Mouse (Mus musculus) cerebellum, adult 9-10 months (tissue): ENCODE results near the gene Naxd.
A peak's percentile ranks its signal among the peaks of the same experiment; 100 is the strongest.
"Not testable (repeated sequence)": the region's sequence is repeated elsewhere in the genome, so short reads cannot be mapped to it uniquely, and the experiment has no call there.

ENCODE experiments used
- DNase-seq: peaks from one replicate; pipeline ENCODE4 v3.0.0; 2022

Gene Naxd

DNA sequence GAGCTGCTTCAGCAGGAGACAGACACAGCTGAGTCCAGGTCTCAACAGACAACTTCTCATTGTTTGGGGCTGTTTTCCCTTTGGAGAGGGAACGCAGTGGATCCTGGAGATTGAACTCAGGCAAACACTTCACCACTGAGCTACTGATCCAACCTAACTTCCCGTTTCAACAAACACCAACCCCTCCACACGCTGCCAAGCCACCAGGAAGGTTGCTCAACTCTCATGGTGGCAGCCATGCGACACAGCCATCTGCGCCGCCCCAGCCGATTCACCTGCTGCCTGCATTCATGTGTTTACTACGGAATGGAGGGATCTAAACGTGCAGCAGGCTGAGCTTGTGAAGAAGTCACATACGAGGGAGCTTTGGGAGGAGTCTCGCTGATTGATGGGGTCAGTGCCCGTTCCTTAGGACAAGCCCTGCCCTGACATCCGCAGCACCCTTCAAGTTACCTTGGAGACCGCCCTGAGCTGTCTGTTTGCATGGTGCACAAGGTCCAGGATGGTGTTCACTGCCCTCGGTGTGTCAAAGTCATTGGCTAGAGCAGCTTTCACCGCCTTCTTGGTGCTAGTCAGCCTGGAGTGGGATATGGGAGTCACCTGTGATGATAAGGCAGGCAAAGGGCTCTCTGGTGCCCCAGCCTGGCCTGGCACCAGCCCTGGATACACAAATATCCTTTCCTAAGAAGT, 20.2 kb downstream of the Naxd start:
- DNase-seq = no peak

DNA sequence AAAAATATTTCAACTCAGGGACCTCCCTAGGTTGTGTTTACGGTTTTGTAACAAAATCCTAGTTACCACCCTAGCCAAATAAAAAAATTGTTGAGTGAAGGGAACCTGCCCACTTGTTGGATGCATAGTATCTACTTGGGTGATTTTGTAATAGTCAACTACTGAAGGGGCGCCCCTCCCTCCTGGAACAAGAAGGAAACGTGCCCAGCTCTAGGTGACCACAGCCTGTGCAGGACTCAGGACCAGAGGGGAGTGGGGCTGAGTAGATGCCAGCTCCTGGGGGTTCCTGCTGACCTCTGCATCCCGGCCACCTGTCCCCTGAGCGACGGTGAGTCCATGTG, 20.7 kb downstream of the Naxd start:
- DNase-seq = no peak

DNA sequence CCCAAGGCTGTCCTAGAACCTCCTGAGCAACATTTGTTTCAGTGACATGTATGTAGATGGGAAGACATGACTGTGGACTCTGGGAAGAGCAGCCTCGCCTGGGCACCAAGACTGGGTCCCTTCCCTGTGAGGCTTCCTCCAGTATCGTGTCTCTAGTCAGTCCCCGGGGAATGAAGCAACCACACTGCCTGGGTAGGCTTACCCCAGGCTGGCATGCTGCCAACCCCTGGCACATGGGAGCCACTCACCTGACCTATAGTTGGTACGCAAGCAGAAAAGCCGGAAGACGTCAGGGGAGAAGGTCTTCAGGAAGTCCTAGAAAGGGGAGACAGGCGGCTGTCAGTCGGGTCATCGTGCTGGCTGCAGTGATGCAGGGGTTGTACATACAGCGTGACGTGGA, 21.4 kb downstream of the Naxd start:
- DNase-seq = no peak

DNA sequence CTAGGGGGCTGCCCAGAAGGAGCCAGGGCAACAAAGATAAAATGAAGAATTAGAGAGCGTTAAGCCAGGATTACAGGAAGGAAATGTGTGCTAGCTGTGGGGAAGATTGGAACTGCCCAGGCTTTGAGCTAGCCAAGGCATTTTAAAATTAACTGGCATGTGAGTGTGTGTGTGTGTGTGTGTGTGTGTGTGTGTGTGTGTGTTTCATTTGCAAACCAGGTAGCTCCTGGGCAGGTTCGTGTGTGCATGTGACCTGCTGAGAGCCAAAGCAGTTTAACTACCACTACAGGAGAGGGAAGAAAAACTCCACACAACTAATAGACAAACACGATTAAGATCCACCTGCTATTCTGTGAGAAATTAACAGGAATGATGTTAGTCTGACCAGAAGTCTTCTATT, 26.0 kb downstream of the Naxd start:
- DNase-seq = no peak

DNA sequence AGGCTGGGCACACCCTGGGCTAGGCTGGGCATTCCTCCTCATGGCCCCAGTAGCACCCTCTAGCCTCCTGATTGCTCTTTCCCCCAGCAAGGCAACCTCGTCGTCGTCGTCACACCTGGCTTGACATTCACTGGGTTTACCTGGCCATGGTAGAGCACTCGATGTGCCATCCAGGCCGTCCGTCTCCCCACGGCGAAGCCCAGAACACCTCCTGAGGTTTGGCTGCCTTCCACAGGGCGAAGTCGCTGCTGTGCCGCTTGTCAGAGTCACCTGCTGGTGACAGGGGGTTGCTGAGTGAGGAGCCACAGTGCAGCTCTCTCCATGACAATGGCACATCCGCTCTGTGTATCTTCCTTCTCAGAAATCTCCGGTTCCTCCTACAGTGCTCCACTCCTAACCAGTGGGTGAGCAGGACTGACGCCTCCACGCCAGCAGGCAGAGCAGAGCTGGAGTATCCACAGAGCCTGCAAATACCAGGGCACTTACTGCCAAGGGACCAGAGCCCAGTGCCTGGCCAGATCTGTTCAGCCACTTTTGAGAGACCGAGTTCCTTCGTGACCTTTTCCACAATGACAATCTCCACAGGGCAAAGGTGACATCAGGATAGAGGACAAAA, 33.0 kb downstream of the Naxd start:
- DNase-seq = no peak

DNA sequence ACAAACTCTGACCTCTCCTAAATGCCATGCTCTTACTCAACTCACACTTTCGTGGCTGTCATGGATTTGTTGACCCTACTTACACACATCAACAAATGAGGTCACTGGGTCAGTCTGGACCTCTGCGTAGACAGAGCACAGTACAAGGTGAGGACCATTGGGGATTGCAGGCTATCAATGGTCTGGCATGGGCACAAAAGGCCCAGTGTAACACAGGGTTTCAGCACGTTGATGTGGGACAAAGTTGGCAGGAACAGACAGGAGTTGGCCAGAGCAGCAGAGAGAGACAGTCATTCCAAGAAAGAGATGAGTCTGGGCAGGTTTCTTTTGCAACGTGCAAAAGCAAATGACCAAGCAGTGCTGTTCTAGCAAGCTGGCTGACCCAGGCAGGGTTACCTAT, 33.5 kb downstream of the Naxd start:
- no peak for DNase-seq

DNA sequence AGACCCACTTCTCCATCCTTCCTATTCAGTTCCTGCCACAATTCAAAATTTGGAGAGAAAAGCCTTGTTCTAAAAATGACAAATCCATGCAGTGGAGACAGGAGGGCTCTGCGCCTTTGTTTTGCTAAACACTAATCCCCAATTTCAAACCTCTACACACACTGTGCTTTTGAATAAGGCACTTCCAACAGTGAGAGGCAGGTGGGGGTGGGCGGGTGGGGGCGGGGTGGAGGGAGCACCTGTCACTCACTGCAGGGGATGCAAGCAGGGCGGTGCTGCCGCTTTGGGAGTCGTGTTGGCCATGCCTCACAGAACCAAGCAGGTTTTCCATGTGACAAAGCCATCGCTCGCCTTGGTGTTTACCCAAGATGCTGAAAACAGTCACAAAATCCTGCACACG, 37.2 kb downstream of the Naxd start:
- DNase-seq = no peak

DNA sequence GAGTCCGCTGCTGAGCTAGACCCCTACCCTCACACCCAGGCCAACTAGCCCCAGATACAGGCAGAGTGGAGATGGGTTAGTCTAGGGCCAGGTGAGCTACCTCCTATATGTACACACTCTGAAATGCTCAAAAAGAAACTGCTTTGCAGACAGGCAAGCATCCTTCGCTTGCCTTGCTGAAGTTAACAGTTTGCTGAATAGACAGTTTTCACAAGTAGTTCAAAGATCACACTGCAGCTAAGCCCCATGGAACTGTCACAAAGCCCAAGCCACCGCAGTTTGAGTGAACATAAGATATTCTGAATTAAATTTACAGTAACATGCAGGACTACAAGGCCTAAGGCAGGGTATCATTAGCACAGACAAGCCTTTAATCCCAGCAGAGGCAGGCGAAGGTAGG, 41.7 kb downstream of the Naxd start:
- no peak for DNase-seq

DNA sequence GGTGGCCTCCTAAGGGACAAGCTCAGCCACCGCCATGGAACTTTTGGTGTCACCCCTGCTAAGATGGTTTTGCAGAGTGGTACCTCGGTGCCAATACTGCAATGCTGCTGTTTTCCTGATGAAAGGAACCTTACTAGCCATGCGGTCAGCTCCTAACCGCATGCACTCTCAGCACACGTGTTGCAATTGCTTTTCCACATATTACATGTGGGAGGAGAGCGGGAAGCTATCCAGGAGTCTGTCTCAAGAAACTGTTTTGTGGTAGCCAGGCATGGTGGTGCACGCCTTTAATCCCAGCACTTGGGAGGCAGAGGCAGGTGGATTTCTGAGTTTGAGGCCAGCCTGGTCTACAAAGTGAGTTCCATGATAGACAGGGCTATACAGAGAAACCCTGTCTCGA, 42.9 kb downstream of the Naxd start:
- DNase-seq = no peak

DNA sequence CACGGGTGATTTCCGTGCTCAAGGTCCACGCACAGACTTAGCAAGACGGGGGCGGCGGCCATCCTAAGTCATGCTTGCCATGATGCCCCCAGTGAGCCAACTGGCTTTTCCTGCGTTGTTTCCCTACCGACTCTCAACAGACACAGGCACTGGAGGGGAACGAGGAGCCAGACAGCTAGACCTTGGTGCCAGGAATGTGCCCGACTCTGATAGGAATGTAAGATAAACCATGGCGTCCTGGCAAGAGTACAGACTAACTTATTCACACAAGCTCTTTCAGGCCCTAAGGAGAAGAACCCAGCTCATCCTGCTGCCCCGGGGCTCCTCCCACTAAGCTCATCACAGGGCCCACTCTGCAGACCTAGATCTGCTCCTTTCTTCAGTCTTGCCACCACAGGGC, 44.7 kb downstream of the Naxd start:
- no peak for DNase-seq

DNA sequence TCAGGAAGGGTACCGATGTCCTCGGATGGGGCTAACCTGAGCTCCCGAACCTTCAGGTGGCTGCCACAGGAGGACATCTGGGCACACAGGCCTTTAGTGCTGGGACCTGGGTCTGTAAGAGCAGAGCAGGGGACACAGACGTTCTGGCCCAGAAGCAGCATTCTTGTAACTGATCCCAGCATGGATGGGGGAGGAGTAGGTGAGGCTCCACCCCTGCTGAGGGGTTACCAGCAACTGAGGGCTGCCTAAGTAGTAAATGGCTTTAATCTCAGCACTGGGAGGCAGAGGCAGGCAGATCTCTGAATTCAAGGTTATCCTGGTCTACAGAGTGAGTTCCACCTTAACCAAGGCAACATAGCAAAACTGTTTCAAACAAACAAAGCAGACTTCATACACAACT, 45.6 kb downstream of the Naxd start:
- DNase-seq = no peak

DNA sequence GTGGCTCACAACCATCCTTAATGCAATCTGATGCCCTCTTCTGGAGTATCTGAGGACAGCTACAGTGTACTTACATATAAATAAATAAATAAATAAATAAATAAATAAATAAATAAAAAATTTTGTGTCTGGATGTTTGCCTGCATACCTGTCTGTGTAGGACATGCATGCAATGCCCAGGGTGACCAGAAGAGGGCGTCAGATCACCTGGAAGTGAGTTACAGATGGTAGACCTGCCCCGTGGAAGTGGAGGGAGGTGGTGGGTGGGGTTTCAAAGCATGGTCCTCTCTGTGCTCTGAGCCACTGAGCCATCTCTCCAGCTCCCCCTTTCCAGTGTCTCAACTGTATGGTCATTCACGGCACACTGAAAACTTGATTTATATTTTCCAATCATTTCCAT, 47.1 kb downstream of the Naxd start:
- peak; percentile 51 for DNase-seq

DNA sequence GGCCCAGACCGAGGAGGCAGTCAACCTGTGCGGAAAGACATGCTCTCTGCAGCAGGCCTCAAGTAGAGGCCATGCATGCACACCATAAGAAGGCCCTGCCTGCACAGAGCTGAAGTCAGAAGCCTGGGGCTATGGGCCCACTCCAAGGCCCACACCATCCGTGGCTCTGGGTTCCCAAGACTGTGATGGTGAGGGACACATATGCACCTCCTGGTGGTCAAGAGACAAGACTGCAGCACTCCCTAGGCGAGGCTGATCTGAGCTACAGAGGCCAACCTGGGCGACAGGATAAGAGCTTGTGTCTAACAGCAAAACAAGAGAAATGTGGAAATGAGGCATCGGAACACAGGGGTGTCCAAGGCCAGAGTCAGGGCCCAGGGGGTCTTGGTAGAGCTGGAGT, 49.8 kb downstream of the Naxd start:
- no peak for DNase-seq

DNA sequence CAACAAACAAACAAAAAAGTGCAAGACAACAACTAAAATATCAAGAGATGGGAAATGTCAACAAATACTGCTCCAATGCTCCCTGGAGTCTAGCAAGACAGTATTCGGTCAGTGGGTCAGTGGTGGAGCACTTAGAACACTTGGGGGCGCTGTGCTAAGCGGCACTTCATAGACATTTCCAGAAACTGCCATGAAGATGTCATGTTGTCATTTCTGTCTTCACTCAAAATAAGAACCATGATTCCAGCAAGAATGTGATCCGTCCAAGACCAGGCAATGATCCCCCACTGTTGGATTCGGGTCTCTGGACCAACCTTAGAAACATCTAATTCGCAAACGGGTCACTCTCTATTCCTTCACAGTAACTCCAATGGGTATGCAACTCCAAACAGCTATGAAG, 52.4 kb downstream of the Naxd start:
- peak; percentile 67 for DNase-seq

DNA sequence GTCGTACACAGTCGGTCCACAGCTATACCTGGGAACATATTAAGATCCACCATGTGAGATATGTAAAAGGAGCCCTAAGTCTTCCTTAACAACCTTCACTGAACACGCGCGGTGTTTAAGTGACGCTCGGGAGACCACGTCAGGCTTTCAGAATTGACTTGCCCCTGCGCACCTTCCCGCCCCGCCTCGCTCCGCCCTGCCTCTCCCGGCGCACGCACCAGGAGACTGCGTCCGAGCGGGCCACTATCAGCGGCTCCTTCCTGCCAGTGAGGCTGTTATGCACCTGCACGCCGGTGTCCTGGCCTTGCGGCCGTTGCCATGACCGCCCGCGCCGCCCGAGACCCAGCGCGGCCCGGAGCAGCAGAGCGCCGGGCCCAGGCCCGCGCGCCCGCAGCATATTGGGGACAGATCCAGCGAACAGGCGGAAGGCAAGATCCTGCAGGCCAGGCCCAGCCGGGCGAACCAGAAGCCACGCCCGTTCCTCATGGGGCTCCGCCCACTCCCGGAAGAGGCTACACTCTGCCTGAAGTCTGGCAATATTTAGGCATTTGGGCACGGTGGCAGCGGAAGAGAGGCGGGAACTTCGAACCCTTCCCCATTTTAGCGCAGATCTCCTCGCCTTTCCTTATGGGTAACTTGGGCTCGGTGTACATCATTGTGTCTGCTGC, 53.1 kb downstream of the Naxd start, which contains the start of gene Cars2:
Gene Cars2, minus strand, starts transcription at position 503 of the 668 bp plus-strand sequence.
- peak; percentile 93 for DNase-seq

DNA sequence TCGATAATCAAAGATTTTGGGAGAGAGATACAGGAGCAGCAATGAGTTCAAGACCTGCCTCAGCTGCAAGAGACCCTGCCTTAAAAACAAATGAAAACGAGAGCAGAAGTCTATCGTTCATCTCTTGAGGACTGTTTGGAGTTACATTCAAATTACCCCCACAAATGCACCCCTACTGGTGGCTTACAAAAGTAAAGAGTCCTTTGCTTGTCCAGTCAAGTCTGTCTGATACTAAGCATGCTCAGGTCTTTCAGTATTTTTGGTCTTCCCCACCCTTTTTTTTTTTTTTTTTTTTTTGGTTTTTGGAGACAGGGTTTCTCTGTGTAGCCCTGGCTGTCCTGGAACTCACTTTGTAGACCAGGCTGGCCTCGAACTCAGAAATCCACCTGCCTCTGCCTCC, 54.2 kb downstream of the Naxd start:
- not testable (repeated sequence) for DNase-seq

DNA sequence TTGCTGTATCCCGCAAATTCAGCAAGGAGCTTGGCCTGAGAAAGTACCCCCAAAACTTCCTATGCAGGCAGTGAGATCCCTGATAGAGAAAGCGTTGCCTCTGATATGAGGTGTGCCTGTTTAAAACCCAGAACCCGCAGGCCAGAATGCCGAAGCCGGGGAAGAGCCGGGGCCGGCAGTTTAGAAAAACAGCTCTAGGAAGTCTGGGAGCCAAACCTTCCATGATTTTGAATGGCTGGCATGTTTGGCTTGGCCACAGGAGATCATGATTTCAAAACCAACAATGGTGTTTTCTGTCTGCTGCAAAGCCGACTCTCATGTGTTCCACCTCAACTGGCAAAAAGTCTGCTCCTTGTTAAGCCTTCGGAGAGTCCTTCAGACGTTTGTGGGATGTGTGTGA, 55.1 kb downstream of the Naxd start:
- peak; percentile 31 for DNase-seq

DNA sequence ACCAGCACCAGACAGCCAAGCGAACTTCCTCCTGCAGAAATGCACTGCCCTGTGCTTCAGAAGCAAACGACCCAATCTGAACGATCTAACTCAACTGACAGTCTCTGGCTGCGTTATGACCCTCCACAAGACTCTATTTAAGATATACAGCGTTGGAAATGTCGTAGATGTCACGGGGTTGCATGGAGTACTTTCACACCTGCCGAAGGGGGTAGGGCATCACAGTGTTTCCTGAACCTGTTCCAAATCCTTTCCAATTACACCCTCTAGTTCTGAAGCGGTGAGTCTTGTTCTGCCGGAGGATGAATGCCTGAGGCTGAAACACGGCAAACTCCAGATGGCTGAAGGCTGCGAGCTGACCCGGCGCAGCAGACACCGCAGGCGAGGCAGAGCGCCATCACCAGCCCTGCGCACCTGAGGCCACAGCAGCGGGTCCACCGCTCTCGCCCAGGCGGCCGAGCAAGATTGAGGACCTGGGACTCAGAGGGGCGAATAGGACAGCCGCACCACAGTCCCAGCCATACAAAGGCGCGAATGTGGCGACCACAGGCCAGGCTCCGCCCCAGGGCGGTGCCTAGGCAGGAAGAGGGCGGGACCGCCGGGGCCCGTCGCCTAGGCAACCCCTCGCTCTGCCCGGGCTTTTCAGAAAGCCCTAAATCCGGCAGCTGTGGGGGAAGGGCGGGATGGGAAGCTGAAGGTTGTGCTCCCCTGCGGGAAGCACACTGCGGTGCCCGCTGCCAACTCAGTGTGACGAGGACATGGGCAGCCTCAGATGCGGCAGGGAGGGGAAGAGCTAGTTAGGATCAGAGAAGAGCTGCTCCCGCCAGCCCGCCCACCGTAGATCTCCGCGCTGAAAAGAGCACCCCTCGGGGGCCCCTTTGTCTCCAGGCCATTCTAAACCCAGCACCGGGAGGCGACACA, 57.8 kb downstream of the Naxd start, which contains the start of gene Ing1:
Gene Ing1, plus strand, starts transcription at position 773 of the 921 bp plus-strand sequence.
- peak; percentile 95 for DNase-seq

DNA sequence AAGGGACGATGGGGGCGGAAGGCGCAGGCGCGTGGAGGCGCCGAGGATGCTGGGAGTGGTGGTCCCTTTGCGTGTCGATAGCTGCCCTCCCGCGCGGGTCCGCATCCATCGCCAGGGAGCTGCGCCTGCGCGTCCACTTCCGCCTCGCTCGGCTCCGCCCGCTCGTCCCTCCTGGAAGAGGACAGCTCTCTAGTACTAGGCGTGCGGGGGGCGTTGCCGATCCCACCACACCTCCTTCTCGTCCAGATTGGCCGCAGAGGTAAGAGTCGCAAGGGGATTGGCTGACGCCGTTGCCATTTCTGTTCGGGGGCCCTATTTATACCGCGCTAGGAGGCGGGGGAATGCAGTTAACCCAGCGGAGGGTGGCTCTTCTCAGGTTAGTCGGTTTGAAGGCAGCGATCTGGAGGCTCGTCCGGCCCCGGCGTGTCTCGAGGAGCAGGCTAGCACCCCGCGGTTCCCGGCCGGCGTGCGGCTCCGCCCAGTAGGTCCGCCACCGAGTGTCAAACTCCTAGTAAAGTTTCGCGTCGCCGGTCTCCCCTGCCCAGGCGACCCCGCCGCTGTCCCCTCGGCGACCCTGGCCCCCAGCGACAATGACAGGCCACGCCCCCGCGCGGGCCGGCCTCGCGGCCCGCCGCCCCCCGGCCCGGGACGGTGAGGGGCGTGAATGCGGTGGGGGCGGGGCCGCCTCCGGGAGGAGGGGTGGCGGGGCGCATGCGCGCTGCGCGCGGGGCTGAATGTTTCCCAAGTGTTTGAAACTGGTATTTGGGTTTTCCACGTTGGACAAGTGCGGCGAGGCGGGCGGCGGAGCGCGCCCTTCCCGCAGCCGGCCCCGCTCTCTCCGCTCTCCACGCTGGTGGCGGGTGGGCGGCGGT, 58.6 kb downstream of the Naxd start:
- DNase-seq = peak; percentile 100

DNA sequence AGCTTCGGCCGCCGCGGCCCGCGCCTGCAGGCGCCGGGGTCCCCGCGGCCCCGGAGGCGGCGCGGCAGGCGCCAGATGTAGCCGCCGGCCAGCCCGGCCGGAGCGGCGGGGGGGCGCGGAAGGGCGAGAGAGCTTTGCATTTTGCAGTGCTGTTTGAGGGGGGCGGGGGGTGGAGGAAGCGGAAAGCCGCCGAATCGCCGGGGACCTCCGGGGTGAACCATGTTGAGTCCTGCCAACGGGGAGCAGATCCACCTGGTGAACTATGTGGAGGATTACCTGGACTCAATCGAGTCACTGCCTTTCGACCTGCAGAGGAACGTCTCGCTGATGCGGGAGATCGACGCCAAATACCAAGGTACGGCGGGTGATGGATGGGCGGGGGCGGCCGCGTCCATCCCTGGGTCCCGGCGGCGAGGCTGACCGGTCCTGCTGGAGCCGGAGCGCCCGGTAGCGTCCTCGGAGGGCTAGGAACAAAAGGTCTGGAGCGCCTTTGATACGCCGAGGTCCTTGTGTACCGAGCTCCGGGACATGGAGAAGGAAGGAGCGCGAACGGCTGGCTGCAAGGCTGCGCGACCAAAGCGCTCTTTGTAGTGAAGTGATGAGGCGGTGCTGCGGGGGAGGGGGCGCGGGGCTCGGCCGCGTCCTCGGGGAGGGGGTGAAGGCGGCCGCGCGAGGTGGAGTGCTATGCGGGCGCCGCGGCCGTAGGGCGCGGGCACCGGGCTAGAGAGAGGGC, 59.6 kb downstream of the Naxd start:
- DNase-seq = peak; percentile 74

DNA sequence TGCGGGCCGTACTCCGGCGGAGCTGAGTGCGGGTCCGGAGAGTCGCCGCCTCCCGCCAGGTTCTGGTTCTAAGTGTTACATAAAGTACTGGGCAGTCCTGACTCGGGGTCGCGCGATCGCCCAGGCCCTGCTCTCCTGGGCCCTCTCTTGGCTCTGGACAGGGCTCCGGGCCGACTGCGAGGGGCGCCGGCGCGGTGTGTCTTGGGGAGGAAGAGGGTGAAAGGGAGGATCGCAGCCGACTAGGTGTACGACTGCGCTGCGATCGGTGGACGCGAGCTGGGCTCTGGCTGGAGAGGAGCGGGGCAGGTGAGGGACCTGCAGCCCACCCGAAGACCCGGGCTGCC, 60.1 kb downstream of the Naxd start:
- DNase-seq = no peak
